Mouse (Mus musculus): Measurements from ENCODE around the gene Ess2. TPM values are rescaled to one million over a fixed set of nuclear protein-coding genes. Genes with fewer than 3 reads are reported as not detected.

Ess2 gene
- polyA plus RNA-seq, 1 experiment = 21.2 TPM

GRCm38 (mm10) chr16:17945081-17945831 lies 34.1 kb upstream of the Ess2 start:
- Histone ChIP-seq H3ac (ENCODE audit: control insufficient read depth, insufficient read length, low read depth) (no peak overlapping the region), H3K27me3 (ENCODE audit: control insufficient read depth, insufficient read depth, insufficient read length) (peaks cover 5% of the 10 kb centered on the region)

DNA sequence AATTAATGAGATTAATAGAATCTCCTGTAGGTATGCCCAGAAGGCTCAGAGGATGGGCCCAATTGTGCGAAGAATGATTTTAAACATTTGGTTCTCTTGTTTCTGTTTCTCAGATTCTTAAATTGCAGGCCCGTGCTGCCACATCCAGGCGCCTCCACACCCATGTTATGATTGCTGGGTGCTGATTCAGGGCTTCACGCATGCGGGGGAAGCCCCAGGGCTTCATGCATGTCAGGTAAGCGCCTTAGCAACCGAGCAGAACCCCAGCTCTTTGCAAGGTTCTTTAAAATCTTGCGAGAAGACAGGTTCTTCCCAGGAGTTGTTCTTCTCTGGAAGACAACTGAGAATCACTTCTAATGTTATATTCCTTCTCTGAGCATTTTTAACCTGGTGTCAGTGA lies 32.3 kb upstream of the Ess2 start:
- H3K79me3 ChIP-seq (ENCODE audit: low read depth) = no peaks in the 10 kb centered on the region
- peaks cover 5% of the 10 kb centered on the region for H3K27me3 ChIP-seq (ENCODE audit: control insufficient read depth, insufficient read depth, insufficient read length)
- no peak overlapping the region for H3K4me3 ChIP-seq (ENCODE audit: insufficient read depth, poor library complexity, severe bottlenecking)
- no peak overlapping the region for H3ac ChIP-seq (ENCODE audit: control insufficient read depth, insufficient read length, low read depth)
- H3K36me3 ChIP-seq (ENCODE audit: control insufficient read depth, insufficient read depth) = no peaks in the 10 kb centered on the region
- TF ChIP-seq MYOD1 (IDR thresholded peaks at IDR 0.05; ENCODE audit: control insufficient read depth, insufficient read length, low read depth) = no peak
- no peaks in the 10 kb centered on the region for H3K79me2 ChIP-seq (ENCODE audit: control insufficient read depth, insufficient read depth)

More at GRCm38 (mm10) chr16:17945081-17945831, 34.1 kb upstream of the Ess2 start:
- TF ChIP-seq MYOG (IDR thresholded peaks at IDR 0.05; ENCODE audit: control insufficient read depth, extremely low read depth, insufficient read length) = no peak
- TF ChIP-seq MAX (IDR thresholded peaks at IDR 0.05) = no peak
- TF ChIP-seq FOSL1 (IDR thresholded peaks at IDR 0.05; ENCODE audit: insufficient read depth, low read length, poor library complexity, severe bottlenecking) = no peak
- no peak for TF ChIP-seq USF1 (IDR thresholded peaks at IDR 0.05; ENCODE audit: low read depth)
- TF ChIP-seq CEBPB (IDR thresholded peaks at IDR 0.05; ENCODE audit: low read depth) = no peak
- TF ChIP-seq MYOD1 (IDR thresholded peaks at IDR 0.05; ENCODE audit: control insufficient read depth, insufficient read length, low read depth) = no peak
- TF ChIP-seq CTCF (IDR thresholded peaks at IDR 0.05; ENCODE audit: control insufficient read depth, insufficient read depth, insufficient read length) = no peak
- Histone ChIP-seq H3K4me3 (ENCODE audit: insufficient read depth, poor library complexity, severe bottlenecking) (no peak overlapping the region), H3K79me3 (ENCODE audit: low read depth) (no peaks in the 10 kb centered on the region), H3K36me3 (ENCODE audit: control insufficient read depth, insufficient read depth) (no peaks in the 10 kb centered on the region), H3K79me2 (ENCODE audit: control insufficient read depth, insufficient read depth) (no peaks in the 10 kb centered on the region)

GRCm38 (mm10) chr16:17939255-17939751 lies 28.2 kb upstream of the Ess2 start:
- Histone ChIP-seq H3ac (ENCODE audit: control insufficient read depth, insufficient read length, low read depth) (no peak overlapping the region), H3K79me2 (ENCODE audit: control insufficient read depth, insufficient read depth) (no peaks in the 10 kb centered on the region), H3K36me3 (ENCODE audit: control insufficient read depth, insufficient read depth) (no peaks in the 10 kb centered on the region), H3K4me3 (ENCODE audit: insufficient read depth, poor library complexity, severe bottlenecking) (no peak overlapping the region), H3K79me3 (ENCODE audit: low read depth) (no peaks in the 10 kb centered on the region), H3K27me3 (ENCODE audit: control insufficient read depth, insufficient read depth, insufficient read length) (peaks cover 33% of the 10 kb centered on the region)
- TF ChIP-seq MYOG (IDR thresholded peaks at IDR 0.05; ENCODE audit: control insufficient read depth, extremely low read depth, insufficient read length) (no peak), CEBPB (IDR thresholded peaks at IDR 0.05; ENCODE audit: low read depth) (no peak), CTCF (IDR thresholded peaks at IDR 0.05; ENCODE audit: control insufficient read depth, insufficient read depth, insufficient read length) (no peak), MAX (IDR thresholded peaks at IDR 0.05) (no peak), MYOD1 (IDR thresholded peaks at IDR 0.05; ENCODE audit: control insufficient read depth, insufficient read length, low read depth) (no peak), USF1 (IDR thresholded peaks at IDR 0.05; ENCODE audit: low read depth) (no peak), FOSL1 (IDR thresholded peaks at IDR 0.05; ENCODE audit: insufficient read depth, low read length, poor library complexity, severe bottlenecking) (no peak)

- H3K36me3 ChIP-seq (ENCODE audit: control insufficient read depth, insufficient read depth) = no peaks in the 10 kb centered on the region
- H3ac ChIP-seq (ENCODE audit: control insufficient read depth, insufficient read length, low read depth) = no peak overlapping the region
- H3K79me3 ChIP-seq (ENCODE audit: low read depth) = no peaks in the 10 kb centered on the region
- no peaks in the 10 kb centered on the region for H3K79me2 ChIP-seq (ENCODE audit: control insufficient read depth, insufficient read depth)
- peaks cover 38% of the 10 kb centered on the region for H3K27me3 ChIP-seq (ENCODE audit: control insufficient read depth, insufficient read depth, insufficient read length)
- TF ChIP-seq MYOG (IDR thresholded peaks at IDR 0.05; ENCODE audit: control insufficient read depth, extremely low read depth, insufficient read length) (no peak), FOSL1 (IDR thresholded peaks at IDR 0.05; ENCODE audit: insufficient read depth, low read length, poor library complexity, severe bottlenecking) (no peak), USF1 (IDR thresholded peaks at IDR 0.05; ENCODE audit: low read depth) (no peak), MYOD1 (IDR thresholded peaks at IDR 0.05; ENCODE audit: control insufficient read depth, insufficient read length, low read depth) (no peak), CTCF (IDR thresholded peaks at IDR 0.05; ENCODE audit: control insufficient read depth, insufficient read depth, insufficient read length) (peak; percentile 80)
- no peak overlapping the region for H3K4me3 ChIP-seq (ENCODE audit: insufficient read depth, poor library complexity, severe bottlenecking)
Observed at GRCm38 (mm10) chr16:17938821-17939220, 27.7 kb upstream of the Ess2 start.

- Histone ChIP-seq H3K4me3 (ENCODE audit: insufficient read depth, poor library complexity, severe bottlenecking) (no peak overlapping the region), H3K36me3 (ENCODE audit: control insufficient read depth, insufficient read depth) (no peaks in the 10 kb centered on the region), H3ac (ENCODE audit: control insufficient read depth, insufficient read length, low read depth) (no peak overlapping the region), H3K79me3 (ENCODE audit: low read depth) (no peaks in the 10 kb centered on the region), H3K27me3 (ENCODE audit: control insufficient read depth, insufficient read depth, insufficient read length) (peaks cover 45% of the 10 kb centered on the region), H3K79me2 (ENCODE audit: control insufficient read depth, insufficient read depth) (no peaks in the 10 kb centered on the region)
- TF ChIP-seq CTCF (IDR thresholded peaks at IDR 0.05; ENCODE audit: control insufficient read depth, insufficient read depth, insufficient read length) (no peak), USF1 (IDR thresholded peaks at IDR 0.05; ENCODE audit: low read depth) (no peak), MYOG (IDR thresholded peaks at IDR 0.05; ENCODE audit: control insufficient read depth, extremely low read depth, insufficient read length) (no peak), FOSL1 (IDR thresholded peaks at IDR 0.05; ENCODE audit: insufficient read depth, low read length, poor library complexity, severe bottlenecking) (no peak), MYOD1 (IDR thresholded peaks at IDR 0.05; ENCODE audit: control insufficient read depth, insufficient read length, low read depth) (no peak), CEBPB (IDR thresholded peaks at IDR 0.05; ENCODE audit: low read depth) (no peak), MAX (IDR thresholded peaks at IDR 0.05) (no peak)
Observed at GRCm38 (mm10) chr16:17938187-17938586, 27.0 kb upstream of the Ess2 start.

DNA sequence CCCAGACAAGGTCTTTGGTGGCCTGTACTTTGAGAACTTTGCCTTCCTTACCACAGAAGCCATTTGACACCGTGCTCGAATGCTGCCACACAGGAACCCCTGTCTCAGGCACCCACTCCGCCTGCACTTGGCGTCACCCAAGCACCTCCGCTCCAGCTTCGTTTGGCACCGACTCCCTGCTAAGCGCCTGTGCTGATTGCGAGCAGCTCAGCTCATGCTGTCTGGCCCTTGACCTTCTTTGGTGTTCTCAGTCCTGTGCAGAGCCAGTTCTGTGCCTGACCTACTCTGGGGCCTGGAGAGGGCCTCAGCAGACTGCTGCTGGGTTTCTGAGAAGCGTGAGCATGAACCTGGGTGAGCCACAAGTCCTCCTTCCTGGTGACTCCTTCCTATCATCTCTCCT lies 25.6 kb upstream of the Ess2 start:
- no peaks in the 10 kb centered on the region for H3K79me3 ChIP-seq (ENCODE audit: low read depth)
- no peaks in the 10 kb centered on the region for H3K36me3 ChIP-seq (ENCODE audit: control insufficient read depth, insufficient read depth)
- no peak overlapping the region for H3K4me3 ChIP-seq (ENCODE audit: insufficient read depth, poor library complexity, severe bottlenecking)
- no peak overlapping the region for H3ac ChIP-seq (ENCODE audit: control insufficient read depth, insufficient read length, low read depth)
- peaks cover 51% of the 10 kb centered on the region for H3K27me3 ChIP-seq (ENCODE audit: control insufficient read depth, insufficient read depth, insufficient read length)
- TF ChIP-seq MAX (IDR thresholded peaks at IDR 0.05) (no peak), USF1 (IDR thresholded peaks at IDR 0.05; ENCODE audit: low read depth) (no peak), MYOD1 (IDR thresholded peaks at IDR 0.05; ENCODE audit: control insufficient read depth, insufficient read length, low read depth) (no peak), CEBPB (IDR thresholded peaks at IDR 0.05; ENCODE audit: low read depth) (no peak), FOSL1 (IDR thresholded peaks at IDR 0.05; ENCODE audit: insufficient read depth, low read length, poor library complexity, severe bottlenecking) (no peak), MYOG (IDR thresholded peaks at IDR 0.05; ENCODE audit: control insufficient read depth, extremely low read depth, insufficient read length) (no peak), CTCF (IDR thresholded peaks at IDR 0.05; ENCODE audit: control insufficient read depth, insufficient read depth, insufficient read length) (no peak)
- no peaks in the 10 kb centered on the region for H3K79me2 ChIP-seq (ENCODE audit: control insufficient read depth, insufficient read depth)

All from C2C12 (cell line).